Mouse (Mus musculus) hindbrain, embryonic 11.5 days (tissue): ENCODE results near the gene Mrc2. TPM values are rescaled to one million over a fixed set of nuclear protein-coding genes. Genes with fewer than 3 reads are reported as not detected.

Source experiments
- ATAC-seq: fragments of 200-750 bp; cut with Nextera tagmentation; 2 replicates; pipeline ENCODE4 v1.8.0; 2017; ENCODE audit warnings: mild to moderate bottlenecking, moderate TSS enrichment, moderate library complexity; ENCODE audit not compliant: low FRiP score
- DNase-seq: peaks from one replicate; pipeline ENCODE4 v3.0.0-alpha.2; 2015; ENCODE audit warnings: low spot score
- H3K27ac ChIP-seq: fragments of 300-500 bp; sonication (generic); 2 replicates; pipeline ENCODE4 v1.5.1; 2014; ENCODE audit warnings: mild to moderate bottlenecking, low read depth, low read length
- H3K27me3 ChIP-seq: fragments of 300-500 bp; sonication (generic); 2 replicates; pipeline ENCODE4 v1.6.1; 2014; ENCODE audit warnings: mild to moderate bottlenecking, low read length, moderate library complexity, mixed read lengths; ENCODE audit not compliant: control insufficient read depth, insufficient read depth
- H3K36me3 ChIP-seq: fragments of 300-500 bp; sonication (generic); 2 replicates; pipeline ENCODE4 v1.6.1; 2014; ENCODE audit warnings: mild to moderate bottlenecking, low read length, moderate library complexity, mixed read lengths; ENCODE audit not compliant: control insufficient read depth, insufficient read depth
- H3K4me1 ChIP-seq: fragments of 300-500 bp; sonication (generic); replicated peaks from 2 replicates; pipeline ENCODE4 v1.6.1; 2014; ENCODE audit warnings: low read length, mixed read lengths; ENCODE audit not compliant: control insufficient read depth, insufficient read depth
- H3K4me2 ChIP-seq: fragments of 300-500 bp; sonication (generic); replicated peaks from 2 replicates; pipeline ENCODE4 v1.6.1; 2014; ENCODE audit warnings: mild to moderate bottlenecking, low read depth, low read length
- H3K4me3 ChIP-seq: fragments of 300-500 bp; sonication (generic); 2 replicates; pipeline ENCODE4 v1.5.1; 2014; ENCODE audit warnings: low read depth, low read length
- H3K9ac ChIP-seq: fragments of 300-500 bp; sonication (generic); 2 replicates; pipeline ENCODE4 v1.6.1; 2014; ENCODE audit warnings: low read depth, low read length
- H3K9me3 ChIP-seq: fragments of 300-500 bp; sonication (generic); 2 replicates; pipeline ENCODE4 v1.6.1; 2016; ENCODE audit warnings: low read length; ENCODE audit not compliant: control insufficient read depth
- WGBS: fragments of 180-500 bp; shearing (Covaris S2); extraction: QIAGEN DNeasy Blood & Tissue Kit; methylation state at CpG from one replicate; pipeline ENCODE4 v1.1.7; 2014; 5-methylcytosine and 5-hydroxymethylcytosine counted together
- polyA plus RNA-seq: library from polyadenylated mRNA; unstranded; fragments of >200 nt; fragmentation: Nextera tagmentation; extraction: Ambion mirVana; gene quantifications from 2 replicates; pipeline ENCODE4 v1.2.1, GENCODE M21; 2014

Mrc2 gene
- polyA plus RNA-seq, 1 experiment from 2014 or later: 6.6 TPM

DNA sequence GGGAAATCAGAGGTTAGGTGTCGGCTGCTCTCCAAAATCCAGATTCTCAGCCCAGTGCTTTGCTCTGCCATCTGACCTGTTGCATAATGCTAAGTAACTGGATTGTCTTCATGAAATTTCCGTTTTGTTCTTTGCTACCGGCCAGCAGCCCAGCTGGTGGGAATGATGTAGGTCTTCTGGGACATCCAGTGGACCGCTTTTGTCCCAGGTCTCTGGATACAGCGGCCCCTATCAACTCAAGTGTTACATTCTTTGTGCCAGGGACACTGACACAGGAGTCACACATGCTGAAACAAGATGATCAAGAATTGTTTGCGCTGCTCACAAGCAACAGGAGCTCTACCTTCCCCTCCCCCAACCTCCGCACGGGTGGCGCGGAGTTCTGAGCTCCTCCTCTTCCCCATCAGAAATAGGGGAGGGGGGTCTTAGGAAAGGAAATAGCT lies 741 bp upstream of the Mrc2 start:
- Histone ChIP-seq H3K9me3 (no peaks in the 10 kb centered on the region), H3K4me1 (peaks cover 4% of the 10 kb centered on the region; the same call in 1 of the 2 replicates), H3K9ac (peak overlapping the region; percentile 75), H3K27me3 (peaks cover 2% of the 10 kb centered on the region; the same call in 1 of the 2 replicates), H3K4me3 (peak overlapping the region; percentile 61), H3K36me3 (no peaks in the 10 kb centered on the region), H3K27ac (no peak overlapping the region), H3K4me2 (peak overlapping the region; percentile 96)
- DNase-seq (peak; percentile 73), ATAC-seq (no peak)
- 4% methylated on average over 10 of the region's 10 CpGs for whole genome bisulfite sequencing

DNA sequence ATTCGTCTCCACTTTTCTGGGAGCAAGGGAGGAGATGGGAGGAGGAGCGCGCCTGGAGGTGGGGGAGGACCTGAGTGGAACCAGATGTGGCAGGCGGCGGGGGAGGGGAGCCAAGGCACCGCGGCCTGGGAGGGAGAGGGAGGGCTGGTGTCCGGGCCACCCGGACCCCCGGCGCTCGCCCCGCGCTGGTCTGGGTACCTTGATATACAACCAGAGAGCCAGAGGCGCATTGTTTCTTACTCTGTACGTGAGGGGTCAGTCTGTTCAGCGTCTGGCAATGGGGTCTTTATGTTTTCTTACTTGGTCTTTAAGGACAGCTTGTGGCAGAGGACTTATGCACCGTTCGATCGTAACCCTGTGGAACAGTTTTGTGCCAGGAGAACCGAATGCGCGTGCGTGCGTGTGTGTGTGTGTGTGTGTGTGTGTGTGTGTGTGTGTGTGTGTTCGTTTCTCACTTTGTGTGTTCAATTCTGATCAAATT lies 698 bp downstream of the Mrc2 start:
- peaks cover 4% of the 10 kb centered on the region; the same call in 1 of the 2 replicates for H3K4me1 ChIP-seq
- DNase-seq (peak; percentile 82), ATAC-seq (peak; percentile 55)
- peak overlapping the region; percentile 96 for H3K4me2 ChIP-seq
- H3K27me3 ChIP-seq: peaks cover 2% of the 10 kb centered on the region; the same call in 1 of the 2 replicates
- H3K9me3 ChIP-seq: no peaks in the 10 kb centered on the region
- peak overlapping the region; percentile 61 for H3K4me3 ChIP-seq
- WGBS: 0% methylated on average over 26 of the region's 26 CpGs
- no peaks in the 10 kb centered on the region for H3K36me3 ChIP-seq
- H3K9ac ChIP-seq: peak overlapping the region; percentile 75
- no peak overlapping the region for H3K27ac ChIP-seq

DNA sequence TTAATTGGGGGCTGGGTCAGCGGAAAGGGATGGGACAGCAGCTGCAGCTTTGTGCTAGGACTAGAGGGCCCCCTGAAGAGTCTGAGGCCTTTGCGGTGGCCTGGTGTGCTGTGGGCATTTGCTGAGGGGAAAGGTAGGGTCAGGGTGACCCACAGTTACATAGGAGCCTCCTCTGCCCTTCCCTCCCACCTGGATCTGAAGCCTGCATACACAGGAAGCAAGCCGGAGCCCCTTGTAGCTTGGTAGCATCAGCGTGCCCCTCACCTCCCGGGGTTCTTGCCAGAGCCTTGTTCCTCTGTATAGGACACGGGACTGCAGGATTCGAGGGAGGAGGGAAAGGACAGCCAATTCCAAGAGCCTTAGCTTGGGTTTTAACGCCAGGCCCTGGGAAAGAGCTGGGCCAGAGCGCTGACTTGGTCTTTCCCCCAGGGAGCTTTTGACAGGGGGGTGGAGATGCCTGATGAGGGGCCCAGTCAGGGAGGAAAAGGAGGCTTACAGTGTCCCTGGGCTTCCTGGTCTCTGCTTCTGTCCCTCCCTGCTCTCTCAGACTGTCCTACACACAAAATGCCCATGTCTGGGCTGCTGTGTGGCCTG lies 1.6 kb downstream of the Mrc2 start:
- Histone ChIP-seq H3K27ac (peak overlapping the region; percentile 51), H3K27me3 (peaks cover 2% of the 10 kb centered on the region; the same call in 1 of the 2 replicates), H3K36me3 (no peaks in the 10 kb centered on the region), H3K4me2 (peak overlapping the region; percentile 96), H3K4me1 (peaks cover 4% of the 10 kb centered on the region; the same call in 1 of the 2 replicates), H3K4me3 (peak overlapping the region; percentile 61), H3K9ac (peak overlapping the region; percentile 75), H3K9me3 (no peaks in the 10 kb centered on the region)
- WGBS: 4% methylated on average over 9 of the region's 9 CpGs
- peak; percentile 49 for DNase-seq
- ATAC-seq: no peak

DNA sequence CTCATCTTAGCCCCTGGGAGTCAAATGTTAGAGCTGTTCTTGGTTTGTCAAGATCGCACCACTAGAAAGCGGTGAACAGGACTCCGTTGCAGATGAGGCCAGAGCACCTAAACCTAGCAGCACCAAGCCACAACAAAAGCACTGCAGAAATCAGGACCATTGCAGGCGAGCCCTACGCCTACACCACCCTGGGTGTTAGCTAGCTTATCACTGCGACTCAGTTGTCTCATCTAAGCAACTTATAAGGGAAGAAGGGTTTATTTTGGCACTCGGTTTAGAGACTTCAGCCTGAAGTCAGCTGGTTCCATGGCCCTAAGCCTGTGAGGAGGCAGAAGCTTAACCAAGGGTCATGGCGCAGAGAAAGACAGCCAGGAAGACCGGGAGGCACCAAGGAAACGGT lies 3.6 kb downstream of the Mrc2 start:
- Histone ChIP-seq H3K4me1 (peaks cover 4% of the 10 kb centered on the region; the same call in 1 of the 2 replicates), H3K9me3 (no peaks in the 10 kb centered on the region), H3K9ac (no peak overlapping the region), H3K27ac (no peak overlapping the region), H3K27me3 (no peaks in the 10 kb centered on the region), H3K4me3 (no peak overlapping the region), H3K36me3 (no peaks in the 10 kb centered on the region), H3K4me2 (no peak overlapping the region)
- no peak for ATAC-seq
- no peak for DNase-seq
- WGBS: 94% methylated on average over 10 of the region's 10 CpGs

DNA sequence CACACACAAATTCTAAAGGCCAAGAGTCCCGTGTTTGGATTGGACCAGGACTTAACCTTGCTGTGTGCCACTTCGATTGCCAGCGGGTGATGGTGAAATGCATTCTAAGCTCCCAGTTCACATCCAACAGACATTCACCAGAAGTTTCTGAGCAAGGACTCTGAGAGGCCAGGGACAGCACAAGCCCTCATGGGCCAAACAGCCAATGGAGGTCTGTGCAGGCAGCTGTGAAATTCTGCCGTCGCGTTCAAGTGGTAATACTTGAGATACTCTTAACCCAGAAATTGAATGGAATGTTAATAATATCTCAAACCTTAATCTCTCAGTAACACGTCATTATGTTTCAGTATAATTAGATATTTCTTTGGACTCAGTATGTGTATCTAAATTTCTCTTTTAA lies 17.8 kb downstream of the Mrc2 start:
- H3K4me3 ChIP-seq: no peak overlapping the region
- no peaks in the 10 kb centered on the region for H3K9me3 ChIP-seq
- no peaks in the 10 kb centered on the region for H3K36me3 ChIP-seq
- no peak for ATAC-seq
- 89% methylated on average over 7 of the region's 7 CpGs for WGBS
- H3K4me2 ChIP-seq: no peak overlapping the region
- H3K4me1 ChIP-seq: peaks cover 8% of the 10 kb centered on the region
- H3K27ac ChIP-seq: no peak overlapping the region
- H3K27me3 ChIP-seq: no peaks in the 10 kb centered on the region
- DNase-seq: no peak
- no peak overlapping the region for H3K9ac ChIP-seq

DNA sequence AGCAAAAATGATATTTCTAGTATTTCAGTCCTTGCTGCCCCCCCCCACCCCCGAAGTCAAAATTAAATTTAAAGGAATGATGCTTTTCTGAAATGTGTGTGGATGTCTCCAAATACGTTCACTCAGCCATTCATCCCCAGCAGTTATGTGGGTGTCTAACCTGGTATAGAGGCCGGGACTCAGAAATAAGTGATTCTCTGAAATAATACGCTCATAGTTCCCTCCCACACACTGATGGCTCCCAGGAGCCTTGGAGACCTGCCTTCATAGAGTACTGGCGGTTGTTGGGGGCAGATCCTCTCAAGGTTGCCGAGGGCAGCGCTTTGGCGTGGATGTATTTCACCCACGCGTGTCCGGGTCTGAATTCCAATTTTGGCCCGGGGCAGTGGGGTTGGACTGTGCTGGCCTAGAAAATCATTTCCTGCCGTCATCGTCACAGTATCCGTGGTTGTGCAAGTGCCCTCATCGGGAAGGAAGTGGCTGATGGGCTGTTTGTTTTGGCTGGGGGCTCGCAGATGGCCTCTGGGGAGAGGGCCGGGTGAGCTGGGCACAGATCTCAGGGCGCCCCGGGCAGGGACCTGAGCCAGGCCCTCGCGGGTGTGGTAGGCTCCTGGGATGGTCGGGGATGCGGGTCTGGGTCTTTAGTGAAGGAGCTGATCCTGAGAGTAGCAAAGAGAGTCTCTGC lies 19.0 kb downstream of the Mrc2 start:
- Histone ChIP-seq H3K9me3 (no peaks in the 10 kb centered on the region), H3K4me2 (no peak overlapping the region), H3K9ac (no peak overlapping the region), H3K36me3 (no peaks in the 10 kb centered on the region), H3K27me3 (no peaks in the 10 kb centered on the region), H3K4me1 (peaks cover 11% of the 10 kb centered on the region), H3K27ac (no peak overlapping the region), H3K4me3 (no peak overlapping the region)
- DNase-seq: no peak
- no peak for ATAC-seq
- 65% methylated on average over 24 of the region's 24 CpGs for WGBS

DNA sequence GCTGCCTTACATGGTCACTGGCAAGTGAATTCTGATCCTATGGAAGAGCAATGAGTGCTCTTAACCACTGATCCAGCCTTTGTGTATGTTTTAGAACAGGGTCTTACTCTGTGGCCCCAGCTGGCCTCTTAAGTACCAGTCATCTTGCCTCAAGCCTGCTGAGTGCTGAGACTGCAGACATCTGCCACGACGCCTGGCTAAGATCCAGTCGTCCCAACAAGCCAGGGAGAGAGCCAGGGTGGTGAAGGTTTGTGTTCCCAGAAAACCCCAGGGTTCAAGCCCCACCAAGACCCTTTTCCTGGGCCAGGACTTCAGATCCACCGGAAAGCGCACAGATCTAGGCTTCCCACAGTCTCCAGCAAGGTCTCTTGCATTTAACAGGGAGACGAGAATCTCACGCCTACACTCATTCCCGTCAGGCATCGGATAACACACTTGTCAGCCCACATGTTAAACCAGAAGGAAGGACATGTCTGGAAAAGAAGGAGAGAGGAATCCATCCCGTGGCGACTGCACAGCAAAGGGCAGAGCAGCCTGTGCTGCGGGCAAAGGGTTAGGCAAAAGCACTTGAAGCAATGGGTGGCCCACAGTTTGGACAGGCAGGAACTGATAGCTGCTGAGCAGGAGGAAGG lies 20.0 kb downstream of the Mrc2 start:
- WGBS: 53% methylated on average over 12 of the region's 12 CpGs
- DNase-seq: peak; percentile 40
- H3K4me3 ChIP-seq: no peak overlapping the region
- H3K27me3 ChIP-seq: no peaks in the 10 kb centered on the region
- H3K36me3 ChIP-seq: no peaks in the 10 kb centered on the region
- H3K27ac ChIP-seq: peak overlapping the region; percentile 48; the same call in 1 of the 2 replicates
- peaks cover 11% of the 10 kb centered on the region for H3K4me1 ChIP-seq
- no peaks in the 10 kb centered on the region for H3K9me3 ChIP-seq
- no peak overlapping the region for H3K4me2 ChIP-seq
- no peak for ATAC-seq
- no peak overlapping the region for H3K9ac ChIP-seq

DNA sequence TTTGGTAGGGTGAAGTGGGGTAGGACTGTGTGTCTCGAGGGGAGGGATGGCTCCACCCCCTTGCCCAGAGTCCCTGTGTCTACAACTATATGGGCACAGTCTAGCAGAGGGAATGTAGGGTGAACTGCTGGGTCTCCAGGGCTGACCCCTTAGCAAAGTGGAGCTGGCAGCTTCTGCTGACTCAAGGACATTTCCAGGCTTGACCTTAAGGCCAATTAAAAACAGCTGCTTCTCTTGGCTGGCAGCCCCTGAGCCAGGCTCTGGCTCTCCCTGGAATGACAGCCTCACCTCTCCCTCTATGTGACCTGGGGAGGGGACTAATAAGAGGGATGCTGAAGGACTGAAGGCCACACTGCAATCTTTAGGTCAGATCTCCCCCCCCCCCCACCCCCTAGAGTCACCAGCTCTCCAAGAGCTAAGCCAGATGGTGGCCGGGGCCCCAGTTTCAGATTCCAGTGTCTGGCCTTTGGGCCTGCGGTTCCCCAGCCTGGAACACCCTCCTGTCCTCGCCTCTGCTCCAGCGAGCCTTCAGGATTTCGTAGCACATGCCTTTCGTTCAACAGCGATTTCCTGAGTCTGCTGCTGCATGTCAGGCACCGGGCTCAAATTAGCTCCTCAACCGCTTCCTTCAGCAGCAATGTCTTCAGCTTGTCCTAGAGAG lies 20.7 kb downstream of the Mrc2 start:
- DNase-seq (peak; percentile 63), ATAC-seq (peak; percentile 45; the same call in 1 of the 2 replicates)
- Histone ChIP-seq H3K4me3 (no peak overlapping the region), H3K4me1 (peaks cover 11% of the 10 kb centered on the region), H3K27ac (peak overlapping the region; percentile 48), H3K9ac (no peak overlapping the region), H3K4me2 (no peak overlapping the region), H3K9me3 (no peaks in the 10 kb centered on the region), H3K27me3 (no peaks in the 10 kb centered on the region), H3K36me3 (no peaks in the 10 kb centered on the region)
- 31% methylated on average over 10 of the region's 10 CpGs for WGBS
